In genomic region chr4:139330605-139331004, GRCm38 (mm10) we compare ENCODE assay signal across 8 mouse cellular contexts. TPM values are rescaled to one million over a fixed set of nuclear protein-coding genes. Genes with fewer than 3 reads are reported as not detected.
DNase-seq lines count a peak whose midpoint lies in the region; ATAC-seq and TF ChIP-seq lines count a peak whose summit lies in the region.

No protein-coding gene starts in this region.

- no peaks in the 10 kb centered on the region for H3K79me2 ChIP-seq in heart, adult 2 months (replicated peaks; ENCODE audit: control insufficient read depth, insufficient read depth, low read length)

- H3K4me3 ChIP-seq in heart, adult 2 months = no peak overlapping the region
- H3K4me3 ChIP-seq in intestine, postnatal 0 days (ENCODE audit: low read depth, low read length) = peak overlapping the region; percentile 34
- peak overlapping the region; percentile 46 for H3K4me3 ChIP-seq in liver, postnatal 0 days (ENCODE audit: low read depth, low read length)

- intact Hi-C loops in heart, adult 2 months (cut with DNase I) = no loop called here

- peak; percentile 71 for TF ChIP-seq CTCF in heart, adult 2 months (IDR thresholded peaks at IDR 0.05)
- TF ChIP-seq CTCF in intestine, postnatal 0 days (IDR thresholded peaks at IDR 0.05; ENCODE audit: low read depth) = peak; percentile 87
- peak; percentile 93 for TF ChIP-seq CTCF in liver, postnatal 0 days (IDR thresholded peaks at IDR 0.05; ENCODE audit: low read depth)

- peak; percentile 86 for ATAC-seq in intestine, postnatal 0 days
- peak; percentile 81 for ATAC-seq in liver, postnatal 0 days
- peak; percentile 98 for ATAC-seq in neutrophil, adult 5-6 weeks (ENCODE audit: extremely low read depth, insufficient number of reproducible peaks, low FRiP score, poor library complexity, severe bottlenecking)

- no peak overlapping the region; the same call in 1 of the 2 replicates for H3K9ac ChIP-seq in heart, adult 2 months (ENCODE audit: low read depth, low read length)
- H3K9ac ChIP-seq in intestine, postnatal 0 days (ENCODE audit: low read depth, low read length) = no peak overlapping the region
- peak overlapping the region; percentile 50 for H3K9ac ChIP-seq in liver, postnatal 0 days (replicated peaks)

- peak overlapping the region; percentile 67 for H3K4me2 ChIP-seq in intestine, postnatal 0 days (replicated peaks; ENCODE audit: low read depth)
- H3K4me2 ChIP-seq in liver, postnatal 0 days (ENCODE audit: low read depth, low read length) = peak overlapping the region; percentile 75

- H3K27ac ChIP-seq in heart, adult 2 months = no peak overlapping the region
- H3K27ac ChIP-seq in intestine, postnatal 0 days (ENCODE audit: low read depth, low read length) = no peak overlapping the region
- no peak overlapping the region for H3K27ac ChIP-seq in liver, postnatal 0 days (ENCODE audit: low read depth)

- H3K36me3 ChIP-seq in heart, adult 2 months (ENCODE audit: control insufficient read depth, insufficient read depth, low read length) = no peaks in the 10 kb centered on the region
- no peaks in the 10 kb centered on the region for H3K36me3 ChIP-seq in intestine, postnatal 0 days (ENCODE audit: control insufficient read depth, insufficient read depth)
- H3K36me3 ChIP-seq in liver, postnatal 0 days (replicated peaks; ENCODE audit: insufficient read depth, low read length) = no peaks in the 10 kb centered on the region

- 10% methylated on average over 10 of the region's 10 CpGs for WGBS in heart, adult 2 months
- 5% methylated on average over 10 of the region's 10 CpGs for WGBS in intestine, postnatal 0 days
- 3% methylated on average over 10 of the region's 10 CpGs for WGBS in liver, postnatal 0 days (ENCODE audit: insufficient replicate concordance)

- H3K4me1 ChIP-seq in heart, adult 2 months (ENCODE audit: control insufficient read depth, insufficient read depth, low read length) = no peaks in the 10 kb centered on the region
- H3K4me1 ChIP-seq in intestine, postnatal 0 days (replicated peaks; ENCODE audit: control insufficient read depth, insufficient read depth, low read length) = 0 out of 2 replicates have a peak, but pooled peaks cover 2% of the 10 kb centered on the region
- peaks cover 12% of the 10 kb centered on the region for H3K4me1 ChIP-seq in liver, postnatal 0 days (ENCODE audit: insufficient read depth)

- no peaks in the 10 kb centered on the region for H3K9me3 ChIP-seq in intestine, postnatal 0 days (ENCODE audit: control insufficient read depth)
- no peaks in the 10 kb centered on the region for H3K9me3 ChIP-seq in liver, postnatal 0 days (ENCODE audit: low read length)

- peak; percentile 75 for DNase-seq in A20 (ENCODE audit: low read depth, low spot score)
- DNase-seq in MN1 (ENCODE audit: low spot score) = peak; percentile 77
- peak; percentile 73 for DNase-seq in embryo, embryonic 11.5 days (ENCODE audit: low read depth, low spot score)
- DNase-seq in heart, adult 2 months = peak; percentile 68 to 75
- DNase-seq in liver, postnatal 0 days = peak; percentile 95
- DNase-seq in urinary bladder, postnatal 25 days (ENCODE audit: low spot score) = peak; percentile 70

- TF ChIP-seq EP300 in heart, adult 2 months (IDR thresholded peaks at IDR 0.05; ENCODE audit: insufficient read depth, low read depth, low read length) = 0 out of 2 replicates have a peak, but pooled peaks have one; percentile 34
- TF ChIP-seq EP300 in liver, postnatal 0 days (IDR thresholded peaks at IDR 0.05; ENCODE audit: low read depth) = no peak

- TF ChIP-seq POLR2A in heart, adult 2 months (IDR thresholded peaks at IDR 0.05; ENCODE audit: insufficient read depth, low read depth, low read length) = peak; percentile 37; the same call in 1 of the 2 replicates

- no peaks in the 10 kb centered on the region for H3K27me3 ChIP-seq in heart, adult 2 months (ENCODE audit: control insufficient read depth, insufficient read depth, low read length)
- H3K27me3 ChIP-seq in intestine, postnatal 0 days (replicated peaks; ENCODE audit: control insufficient read depth, insufficient read depth, low read length) = no peaks in the 10 kb centered on the region
- no peaks in the 10 kb centered on the region for H3K27me3 ChIP-seq in liver, postnatal 0 days (ENCODE audit: insufficient read depth, low read length)

RNA-seq across cellular contexts. Expression of gene Akr7a5, which starts 20.1 kb away (rescaled TPM):
- 10 to 100 TPM; 48.4 to 51.3 TPM for total RNA-seq in heart, adult 2 months (2021)
- 30.9 and 40.2 TPM in 2 replicates for polyA plus RNA-seq in heart, adult 2 months (2012; rRNA removed)
- 226 and 259 TPM in 2 replicates for polyA plus RNA-seq in intestine, postnatal 0 days (2015; fragmentation: Nextera tagmentation; extraction: Ambion mirVana)
- polyA plus RNA-seq in liver, postnatal 0 days (2015; fragmentation: Nextera tagmentation; extraction: Ambion mirVana) = 117 and 121 TPM in 2 replicates
- 7.0 and 7.1 TPM in 2 replicates for total RNA-seq in neutrophil, adult 5-6 weeks (2017)

RNA-seq across cellular contexts. Expression of gene Pqlc2, which starts 20.1 kb away (rescaled TPM):
- 1 to 10 TPM; 5.1 to 5.9 TPM for total RNA-seq in heart, adult 2 months (2021)
- 22.7 and 22.8 TPM in 2 replicates for polyA plus RNA-seq in heart, adult 2 months (2012; rRNA removed)
- 92.6 and 95.9 TPM in 2 replicates for polyA plus RNA-seq in intestine, postnatal 0 days (2015; fragmentation: Nextera tagmentation; extraction: Ambion mirVana)
- polyA plus RNA-seq in liver, postnatal 0 days (2015; fragmentation: Nextera tagmentation; extraction: Ambion mirVana) = 33.1 and 33.9 TPM in 2 replicates
- total RNA-seq in neutrophil, adult 5-6 weeks (2017) = 13.1 and 16.8 TPM in 2 replicates

RNA-seq across cellular contexts. Expression of gene Mrto4, which starts 21.8 kb away (rescaled TPM):
- 10 to 100 TPM; 27.1 to 31.3 TPM for total RNA-seq in heart, adult 2 months (2021)
- polyA plus RNA-seq in heart, adult 2 months (2012; rRNA removed) = 16.5 TPM in 2 replicates
- 36.6 and 39.0 TPM in 2 replicates for polyA plus RNA-seq in intestine, postnatal 0 days (2015; fragmentation: Nextera tagmentation; extraction: Ambion mirVana)
- 46.2 and 46.7 TPM in 2 replicates for polyA plus RNA-seq in liver, postnatal 0 days (2015; fragmentation: Nextera tagmentation; extraction: Ambion mirVana)
- total RNA-seq in neutrophil, adult 5-6 weeks (2017) = 23.4 and 25.8 TPM in 2 replicates

RNA-seq across cellular contexts. Expression of gene Emc1, which starts 21.8 kb away (rescaled TPM):
- 10 to 100 TPM; 45.5 to 47.4 TPM for total RNA-seq in heart, adult 2 months (2021)
- polyA plus RNA-seq in heart, adult 2 months (2012; rRNA removed) = 47.5 and 57.6 TPM in 2 replicates
- polyA plus RNA-seq in intestine, postnatal 0 days (2015; fragmentation: Nextera tagmentation; extraction: Ambion mirVana) = 7.9 and 8.8 TPM in 2 replicates
- polyA plus RNA-seq in liver, postnatal 0 days (2015; fragmentation: Nextera tagmentation; extraction: Ambion mirVana) = 6.8 and 8.2 TPM in 2 replicates
- total RNA-seq in neutrophil, adult 5-6 weeks (2017) = 21.0 and 34.7 TPM in 2 replicates

RNA-seq across cellular contexts. Expression of gene Ubr4, which starts 21.8 kb away (rescaled TPM):
- 100 to 1,000 TPM in 1 of 2 experiments, 10 to 100 TPM in 1; 90.0 to 109 TPM for total RNA-seq in heart, adult 2 months (2021)
- polyA plus RNA-seq in heart, adult 2 months (2012; rRNA removed) = 107 and 123 TPM in 2 replicates
- polyA plus RNA-seq in intestine, postnatal 0 days (2015; fragmentation: Nextera tagmentation; extraction: Ambion mirVana) = 27.5 and 30.0 TPM in 2 replicates
- 24.6 and 24.7 TPM in 2 replicates for polyA plus RNA-seq in liver, postnatal 0 days (2015; fragmentation: Nextera tagmentation; extraction: Ambion mirVana)
- 114 and 118 TPM in 2 replicates for total RNA-seq in neutrophil, adult 5-6 weeks (2017)
